Mouse (Mus musculus) spleen, adult 2 months (tissue): ENCODE data around the gene Tpk1. TPM values are rescaled to one million over a fixed set of nuclear protein-coding genes. Genes with fewer than 3 reads are reported as not detected.
"Not testable (repeated sequence)": the region's sequence is repeated elsewhere in the genome, so short reads cannot be mapped to it uniquely, and the experiment has no call there.

Source experiments
- DNase-seq, 2 experiments: peaks; one replicate each; pipeline versions ENCODE4 v3.0.0 to v3.0.0-alpha.2; 2012 to 2021; ENCODE audit warnings: low spot score in 2 of 2, low read depth in 1 of 2
- H3K27ac ChIP-seq: fragments of 200-500 bp; 2 replicates; pipeline ENCODE4 v1.5.1; 2012; ENCODE audit warnings: low read length, inconsistent platforms; ENCODE audit not compliant: insufficient read depth
- H3K27me3 ChIP-seq: fragments of 200-500 bp; 2 replicates; pipeline ENCODE4 v1.6.1; 2012; ENCODE audit warnings: mild to moderate bottlenecking, moderate library complexity, low read length, inconsistent platforms; ENCODE audit not compliant: control insufficient read depth, insufficient read depth
- H3K36me3 ChIP-seq: fragments of 200-500 bp; 2 replicates; pipeline ENCODE4 v1.6.1; 2012; ENCODE audit warnings: mild to moderate bottlenecking, low read length, inconsistent platforms; ENCODE audit not compliant: control insufficient read depth, insufficient read depth
- H3K4me1 ChIP-seq: fragments of 200-500 bp; 2 replicates; pipeline ENCODE4 v1.6.1; 2011; ENCODE audit warnings: inconsistent platforms; ENCODE audit not compliant: control insufficient read depth, insufficient read depth, insufficient read length
- H3K4me3 ChIP-seq: fragments of 200-500 bp; 2 replicates; pipeline ENCODE4 v1.5.1; 2011; ENCODE audit warnings: mild to moderate bottlenecking, inconsistent platforms; ENCODE audit not compliant: insufficient read depth, insufficient read length; ENCODE audit errors: extremely low read depth
- CTCF ChIP-seq: fragments of 200-500 bp; IDR thresholded peaks from 2 replicates; pipeline ENCODE4 v1.5.1; 2011; ENCODE audit warnings: mild to moderate bottlenecking, inconsistent platforms; ENCODE audit not compliant: insufficient read depth, insufficient read length, insufficient replicate concordance; ENCODE audit errors: extremely low read depth
- POLR2A ChIP-seq: fragments of 200-500 bp; IDR thresholded peaks from 2 replicates; pipeline ENCODE4 v1.6.1; 2011; ENCODE audit warnings: low read depth, low read length, inconsistent platforms
- WGBS: fragments of 180-500 bp; shearing (Covaris S2); methylation state at CpG from one replicate; pipeline ENCODE4 v1.1.7; 2018; 5-methylcytosine and 5-hydroxymethylcytosine counted together
- polyA plus RNA-seq: library from polyadenylated mRNA; depleted of rRNA; stranded (reverse); fragments of >200 nt; gene quantifications from 2 replicates; pipeline ENCODE4 v1.2.3, GENCODE M21; 2012

Gene Tpk1
- polyA plus RNA-seq, 1 experiment, result 1.6 TPM

DNA sequence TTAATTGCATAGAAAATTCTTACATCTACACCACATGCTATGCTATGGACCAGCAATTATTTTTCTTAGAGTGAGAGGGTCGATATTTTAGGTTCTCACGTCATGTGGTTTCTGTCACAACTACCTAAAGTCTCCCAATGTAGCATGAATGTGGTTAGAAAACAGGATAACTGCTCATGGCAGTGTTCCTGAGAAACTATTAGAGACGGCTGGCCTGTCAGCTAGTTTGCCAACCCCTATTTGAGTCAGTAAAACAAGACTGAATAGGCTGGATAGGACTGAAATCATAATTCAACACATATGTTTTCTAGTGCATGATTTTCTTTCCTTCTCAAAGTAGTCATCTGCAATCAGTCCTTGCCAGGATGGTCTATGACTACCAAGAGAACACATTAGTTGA lies 137.1 kb downstream of the Tpk1 start:
- no peak for DNase-seq
- no peaks in the 10 kb centered on the region for H3K27me3 ChIP-seq
- H3K36me3 ChIP-seq, result no peaks in the 10 kb centered on the region
- H3K4me3 ChIP-seq, result no peak overlapping the region
- H3K4me1 ChIP-seq, result no peaks in the 10 kb centered on the region
- WGBS, result 87% methylated on average over 3 of the region's 3 CpGs
- no peak overlapping the region for H3K27ac ChIP-seq
- no peak for TF ChIP-seq CTCF
- TF ChIP-seq POLR2A, result no peak

DNA sequence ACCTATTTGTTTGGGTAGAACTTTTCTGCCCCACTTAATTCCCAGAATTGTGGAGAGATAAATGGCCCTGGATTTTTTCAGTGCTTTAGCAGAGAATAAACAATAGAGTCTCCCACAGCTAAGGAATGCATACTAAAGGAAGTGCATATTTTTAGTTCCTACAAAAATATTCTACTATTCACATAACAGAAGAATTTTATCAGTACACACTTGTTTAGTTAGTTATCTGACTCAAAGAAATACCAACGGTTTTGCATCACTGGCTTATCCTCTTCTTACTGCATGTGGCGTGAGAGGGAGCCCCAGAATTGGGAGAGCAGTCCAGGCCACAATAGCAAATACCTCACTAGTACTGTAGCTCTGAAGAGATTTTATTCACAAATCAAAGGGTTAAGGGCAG lies 141.1 kb downstream of the Tpk1 start:
- Histone ChIP-seq H3K4me1 (no peaks in the 10 kb centered on the region), H3K36me3 (no peaks in the 10 kb centered on the region), H3K4me3 (no peak overlapping the region), H3K27me3 (no peaks in the 10 kb centered on the region), H3K27ac (no peak overlapping the region)
- TF ChIP-seq CTCF (no peak), POLR2A (no peak)
- DNase-seq, result no peak
- 79% methylated on average over 2 of the region's 2 CpGs for WGBS

DNA sequence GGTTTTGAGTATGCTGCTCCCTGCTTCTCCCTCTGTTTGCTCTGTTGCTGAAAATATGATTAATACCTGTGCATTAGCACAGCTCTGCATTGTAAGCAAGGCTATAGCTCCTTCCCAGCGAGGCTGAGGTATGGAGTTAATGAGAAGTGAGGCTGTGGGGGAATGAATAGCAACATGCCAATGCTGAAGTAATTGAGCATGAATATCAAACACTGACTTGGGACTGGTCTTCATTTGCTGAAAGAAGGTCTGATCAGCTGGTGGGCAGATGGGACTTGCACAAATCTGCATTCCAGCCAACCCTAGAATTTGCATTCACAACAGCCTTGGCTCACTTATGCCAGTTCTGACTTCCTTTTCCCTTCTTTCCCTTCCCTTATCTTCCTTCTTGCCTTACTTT lies 144.0 kb downstream of the Tpk1 start:
- DNase-seq, result no peak
- WGBS, result 83% methylated on average over 1 of the region's 1 CpGs
- no peak overlapping the region for H3K27ac ChIP-seq
- TF ChIP-seq CTCF, result no peak
- TF ChIP-seq POLR2A, result no peak
- H3K27me3 ChIP-seq, result no peaks in the 10 kb centered on the region
- no peak overlapping the region for H3K4me3 ChIP-seq
- no peaks in the 10 kb centered on the region for H3K4me1 ChIP-seq
- no peaks in the 10 kb centered on the region for H3K36me3 ChIP-seq

DNA sequence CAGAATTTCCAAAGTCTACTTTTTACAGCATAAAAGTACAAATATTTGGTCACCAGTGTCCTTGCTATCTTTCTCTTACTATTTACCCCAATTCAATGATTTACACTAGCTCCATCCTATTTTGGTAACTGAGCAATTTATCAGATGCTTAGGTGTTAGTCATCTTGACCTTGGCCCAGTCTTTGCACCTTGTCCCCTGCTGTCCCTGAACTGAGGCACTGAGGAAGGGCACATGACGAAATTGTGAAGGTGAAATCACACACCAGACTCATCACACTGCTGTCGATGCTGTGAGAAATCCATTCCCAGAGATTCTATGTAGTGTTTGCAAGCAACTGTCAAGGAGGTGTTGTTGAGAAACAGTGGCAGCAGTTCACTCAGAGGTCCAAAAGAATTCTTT lies 145.9 kb downstream of the Tpk1 start:
- Histone ChIP-seq H3K4me3 (no peak overlapping the region), H3K4me1 (no peaks in the 10 kb centered on the region), H3K27ac (no peak overlapping the region), H3K36me3 (no peaks in the 10 kb centered on the region), H3K27me3 (no peaks in the 10 kb centered on the region)
- TF ChIP-seq CTCF (no peak), POLR2A (no peak)
- 83% methylated on average over 2 of the region's 2 CpGs for WGBS
- DNase-seq, result no peak

DNA sequence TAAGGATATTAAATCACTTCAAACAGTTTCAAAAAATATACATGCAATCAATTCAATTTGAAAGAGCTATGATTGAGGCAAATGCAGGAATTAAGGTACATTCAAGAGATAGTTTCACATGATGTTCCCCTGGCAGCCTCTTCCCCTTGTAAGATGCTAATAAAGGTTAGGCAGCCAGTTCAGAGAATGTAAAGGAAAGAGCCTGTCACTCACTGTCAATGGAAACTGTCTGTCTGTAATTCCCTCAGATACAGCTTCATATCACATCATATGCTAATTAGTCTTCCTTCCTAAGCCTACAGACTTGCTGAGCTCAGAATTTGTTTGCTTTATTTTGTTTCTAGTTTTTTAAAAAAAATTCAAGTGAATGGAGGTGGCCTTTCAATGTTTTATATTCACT lies 147.7 kb downstream of the Tpk1 start:
- no peak overlapping the region for H3K4me3 ChIP-seq
- DNase-seq, result no peak
- TF ChIP-seq POLR2A (no peak), CTCF (no peak)

DNA sequence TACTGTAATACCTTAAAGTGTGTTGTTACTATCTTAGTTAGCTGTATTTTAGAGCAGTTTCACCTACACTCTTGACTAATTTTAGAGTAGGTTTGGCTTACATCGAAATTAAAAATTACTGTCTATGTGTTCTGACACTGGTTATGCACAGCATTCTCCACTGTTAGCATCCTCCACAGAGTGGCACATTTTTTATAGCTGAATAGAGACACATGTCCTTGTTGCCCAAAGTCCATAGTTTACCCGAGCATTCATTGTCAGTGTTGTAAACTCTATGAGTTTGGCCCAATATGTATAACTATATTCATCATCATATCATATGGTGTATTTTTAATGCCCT lies 148.8 kb downstream of the Tpk1 start:
- Histone ChIP-seq H3K4me1 (no peaks in the 10 kb centered on the region), H3K27me3 (no peaks in the 10 kb centered on the region), H3K27ac (no peak overlapping the region), H3K36me3 (no peaks in the 10 kb centered on the region), H3K4me3 (no peak overlapping the region)
- TF ChIP-seq CTCF, result no peak
- TF ChIP-seq POLR2A, result no peak
- WGBS, result 92% methylated on average over 2 of the region's 2 CpGs
- DNase-seq, result no peak

More for the DNA sequence above, 147.7 kb downstream of the Tpk1 start:
- H3K27ac ChIP-seq, result no peak overlapping the region
- no peaks in the 10 kb centered on the region for H3K27me3 ChIP-seq
- H3K36me3 ChIP-seq, result no peaks in the 10 kb centered on the region
- H3K4me1 ChIP-seq, result no peaks in the 10 kb centered on the region

DNA sequence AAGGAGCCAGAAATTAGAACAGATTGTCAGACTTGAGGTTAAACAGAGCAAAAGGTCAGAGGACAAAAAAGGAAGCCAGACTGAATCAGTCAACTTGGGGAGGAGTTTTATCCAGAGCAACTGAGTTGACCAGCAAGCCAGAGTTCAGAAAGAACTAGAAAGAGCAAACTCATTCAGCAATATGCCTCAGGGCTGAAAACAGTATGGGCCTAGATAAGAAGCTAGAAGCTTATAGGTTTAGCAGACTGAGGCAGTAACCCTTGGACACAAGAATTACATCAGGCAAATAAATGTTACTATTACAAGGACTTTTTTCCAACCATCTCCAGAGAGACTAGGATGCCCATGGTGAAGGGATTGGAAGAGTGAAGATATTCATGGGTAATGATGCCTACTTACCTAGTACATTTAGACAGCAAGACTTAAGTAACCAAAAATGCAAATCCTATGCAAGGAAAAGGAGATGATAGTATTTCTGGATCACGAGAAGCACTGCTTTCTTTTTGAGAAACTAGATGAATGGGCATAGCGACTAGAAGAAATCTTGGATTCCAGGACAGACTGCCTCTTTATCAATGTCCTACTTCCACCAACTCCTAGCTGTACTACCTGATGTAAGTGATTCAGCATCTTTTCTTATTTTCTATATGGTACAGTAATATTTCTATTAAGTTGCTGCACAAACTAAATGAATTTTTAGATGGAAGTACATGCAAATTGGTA lies 149.3 kb downstream of the Tpk1 start:
- TF ChIP-seq CTCF, result no peak
- no peak for TF ChIP-seq POLR2A
- H3K4me3 ChIP-seq, result no peak overlapping the region
- no peak overlapping the region for H3K27ac ChIP-seq
- DNase-seq, result no peak
- no peaks in the 10 kb centered on the region for H3K4me1 ChIP-seq
- 95% methylated on average over 2 of the region's 2 CpGs for WGBS
- H3K36me3 ChIP-seq, result no peaks in the 10 kb centered on the region
- H3K27me3 ChIP-seq, result no peaks in the 10 kb centered on the region

DNA sequence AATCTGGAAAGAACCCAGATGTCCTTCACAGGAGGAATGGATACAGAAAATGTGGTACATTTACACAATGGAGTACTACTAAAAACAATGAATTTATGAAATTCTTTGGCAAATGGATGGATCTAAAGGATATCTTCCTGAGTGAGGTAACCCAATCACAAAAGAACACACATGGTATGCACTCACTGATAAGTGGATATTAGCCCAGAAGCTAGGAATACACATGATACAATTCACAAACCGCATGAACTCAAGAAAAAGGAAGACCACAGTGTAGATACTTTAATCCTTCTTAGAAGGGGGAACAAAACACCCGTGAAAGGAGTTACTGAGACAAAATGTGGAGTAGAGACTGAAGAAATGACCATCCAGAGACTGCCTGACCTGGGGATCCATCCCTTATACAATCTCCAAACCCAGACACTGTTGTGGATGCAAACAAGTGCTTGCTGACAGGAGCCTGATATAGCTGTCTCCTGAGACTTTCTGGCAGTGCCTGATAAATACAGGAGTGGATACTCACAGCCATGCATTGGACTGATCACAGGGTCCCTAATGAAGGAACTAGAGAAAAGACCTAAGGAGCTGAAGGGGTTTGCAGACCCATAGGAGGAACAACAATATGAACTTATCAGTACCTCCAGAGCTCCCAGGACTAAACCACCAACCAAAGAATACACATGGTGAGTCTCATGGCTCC lies 159.2 kb downstream of the Tpk1 start:
- not testable (repeated sequence) for H3K27me3 ChIP-seq, H3K4me3 ChIP-seq, H3K36me3 ChIP-seq, H3K4me1 ChIP-seq, DNase-seq, H3K27ac ChIP-seq
- WGBS, result 83% methylated on average over 2 of the region's 2 CpGs
